Mouse (Mus musculus): Measurements from ENCODE around the gene Vax2. TPM values are rescaled to one million over a fixed set of nuclear protein-coding genes. Genes with fewer than 3 reads are reported as not detected.

The Vax2 gene
- polyA plus RNA-seq, 2 experiments: 1.1 to 1.4 TPM

- Histone ChIP-seq H3K4me1 (ENCODE audit: control insufficient read depth, insufficient read depth, low read length) (no peaks in the 10 kb centered on the region), H3K27me3 (ENCODE audit: control insufficient read depth, insufficient read depth, low read length) (peaks cover 94% of the 10 kb centered on the region), H3K36me3 (ENCODE audit: control insufficient read depth, insufficient read depth, low read length) (no peaks in the 10 kb centered on the region), H3K4me2 (replicated peaks; ENCODE audit: low read depth, low read length, severe bottlenecking) (no peak overlapping the region), H3K27ac (replicated peaks; ENCODE audit: low read depth, low read length) (no peak overlapping the region), H3K9me3 (ENCODE audit: control insufficient read depth, low read length) (no peaks in the 10 kb centered on the region), H3K4me3 (replicated peaks; ENCODE audit: low read length) (no peak overlapping the region), H3K9ac (ENCODE audit: low read depth, low read length, severe bottlenecking) (0 out of 2 replicates have a peak overlapping the region, but pooled peaks have one; percentile 12)
- ATAC-seq (ENCODE audit: low FRiP score, low read depth) (no peak), DNase-seq (ENCODE audit: low spot score) (no peak)
- no peak for TF ChIP-seq POLR2A (IDR thresholded peaks at IDR 0.05; ENCODE audit: borderline replicate concordance, extremely low read depth, insufficient read depth, insufficient read length)
- 4% methylated on average over 10 of the region's 10 CpGs for WGBS
These were observed 7.4 kb upstream of the Vax2 start for GRCm38 (mm10) chr6:83703722-83704078.

- Histone ChIP-seq H3K27ac (replicated peaks; ENCODE audit: low read depth, low read length) (no peak overlapping the region), H3K4me3 (replicated peaks; ENCODE audit: low read length) (no peak overlapping the region; the same call in 1 of the 2 replicates), H3K9me3 (ENCODE audit: control insufficient read depth, low read length) (no peaks in the 10 kb centered on the region), H3K9ac (ENCODE audit: low read depth, low read length, severe bottlenecking) (no peak overlapping the region), H3K27me3 (ENCODE audit: control insufficient read depth, insufficient read depth, low read length) (peaks cover 94% of the 10 kb centered on the region), H3K36me3 (ENCODE audit: control insufficient read depth, insufficient read depth, low read length) (no peaks in the 10 kb centered on the region), H3K4me1 (ENCODE audit: control insufficient read depth, insufficient read depth, low read length) (no peaks in the 10 kb centered on the region), H3K4me2 (replicated peaks; ENCODE audit: low read depth, low read length, severe bottlenecking) (no peak overlapping the region)
- ATAC-seq (ENCODE audit: low FRiP score, low read depth) (no peak), DNase-seq (ENCODE audit: low spot score) (no peak)
- WGBS: 7% methylated on average over 1 of the region's 1 CpGs
- no peak for TF ChIP-seq POLR2A (IDR thresholded peaks at IDR 0.05; ENCODE audit: borderline replicate concordance, extremely low read depth, insufficient read depth, insufficient read length)
These were observed 6.8 kb upstream of the Vax2 start for GRCm38 (mm10) chr6:83704294-83704693.

- ATAC-seq (ENCODE audit: low FRiP score, low read depth) (no peak), DNase-seq (ENCODE audit: low spot score) (no peak)
- Histone ChIP-seq H3K4me1 (ENCODE audit: control insufficient read depth, insufficient read depth, low read length) (no peaks in the 10 kb centered on the region), H3K4me2 (replicated peaks; ENCODE audit: low read depth, low read length, severe bottlenecking) (no peak overlapping the region), H3K9me3 (ENCODE audit: control insufficient read depth, low read length) (no peaks in the 10 kb centered on the region), H3K27me3 (ENCODE audit: control insufficient read depth, insufficient read depth, low read length) (peaks cover 94% of the 10 kb centered on the region), H3K36me3 (ENCODE audit: control insufficient read depth, insufficient read depth, low read length) (no peaks in the 10 kb centered on the region), H3K27ac (replicated peaks; ENCODE audit: low read depth, low read length) (no peak overlapping the region), H3K9ac (ENCODE audit: low read depth, low read length, severe bottlenecking) (no peak overlapping the region), H3K4me3 (replicated peaks; ENCODE audit: low read length) (no peak overlapping the region; the same call in 1 of the 2 replicates)
- 25% methylated on average over 5 of the region's 5 CpGs for WGBS
- TF ChIP-seq POLR2A (IDR thresholded peaks at IDR 0.05; ENCODE audit: borderline replicate concordance, extremely low read depth, insufficient read depth, insufficient read length): no peak
These were observed 6.4 kb upstream of the Vax2 start for GRCm38 (mm10) chr6:83704701-83705100.

- H3K4me2 ChIP-seq (replicated peaks; ENCODE audit: low read depth, low read length, severe bottlenecking): no peak overlapping the region
- 5% methylated on average over 6 of the region's 6 CpGs for WGBS
- no peak for TF ChIP-seq POLR2A (IDR thresholded peaks at IDR 0.05; ENCODE audit: borderline replicate concordance, extremely low read depth, insufficient read depth, insufficient read length)
- no peak overlapping the region for H3K27ac ChIP-seq (replicated peaks; ENCODE audit: low read depth, low read length)
- H3K9me3 ChIP-seq (ENCODE audit: control insufficient read depth, low read length): no peaks in the 10 kb centered on the region
- DNase-seq (ENCODE audit: low spot score) (no peak), ATAC-seq (ENCODE audit: low FRiP score, low read depth) (no peak)
- H3K27me3 ChIP-seq (ENCODE audit: control insufficient read depth, insufficient read depth, low read length): peaks cover 99% of the 10 kb centered on the region
- H3K9ac ChIP-seq (ENCODE audit: low read depth, low read length, severe bottlenecking): no peak overlapping the region
- H3K4me1 ChIP-seq (ENCODE audit: control insufficient read depth, insufficient read depth, low read length): peaks cover 10% of the 10 kb centered on the region; the same call in 1 of the 2 replicates
- no peaks in the 10 kb centered on the region for H3K36me3 ChIP-seq (ENCODE audit: control insufficient read depth, insufficient read depth, low read length)
- H3K4me3 ChIP-seq (replicated peaks; ENCODE audit: low read length): no peak overlapping the region
These were observed 3.1 kb upstream of the Vax2 start for GRCm38 (mm10) chr6:83707738-83708510.

- Histone ChIP-seq H3K4me1 (ENCODE audit: control insufficient read depth, insufficient read depth, low read length) (peaks cover 17% of the 10 kb centered on the region), H3K27ac (replicated peaks; ENCODE audit: low read depth, low read length) (no peak overlapping the region), H3K27me3 (ENCODE audit: control insufficient read depth, insufficient read depth, low read length) (peaks cover 98% of the 10 kb centered on the region), H3K36me3 (ENCODE audit: control insufficient read depth, insufficient read depth, low read length) (no peaks in the 10 kb centered on the region), H3K4me2 (replicated peaks; ENCODE audit: low read depth, low read length, severe bottlenecking) (peak overlapping the region; percentile 76), H3K9ac (ENCODE audit: low read depth, low read length, severe bottlenecking) (no peak overlapping the region), H3K4me3 (replicated peaks; ENCODE audit: low read length) (peak overlapping the region; percentile 41), H3K9me3 (ENCODE audit: control insufficient read depth, low read length) (no peaks in the 10 kb centered on the region)
- no peak for ATAC-seq (ENCODE audit: low FRiP score, low read depth)
- under 1% methylated on average over 29 of the region's 32 CpGs for WGBS
- no peak for TF ChIP-seq POLR2A (IDR thresholded peaks at IDR 0.05; ENCODE audit: borderline replicate concordance, extremely low read depth, insufficient read depth, insufficient read length)
- no peak for DNase-seq (ENCODE audit: low spot score)
These were observed 550 bp upstream of the Vax2 start for GRCm38 (mm10) chr6:83710361-83711066.

All from limb, embryonic 14.5 days (tissue).